8 mouse cellular contexts compared by ENCODE assay signal in the genomic region with DNA sequence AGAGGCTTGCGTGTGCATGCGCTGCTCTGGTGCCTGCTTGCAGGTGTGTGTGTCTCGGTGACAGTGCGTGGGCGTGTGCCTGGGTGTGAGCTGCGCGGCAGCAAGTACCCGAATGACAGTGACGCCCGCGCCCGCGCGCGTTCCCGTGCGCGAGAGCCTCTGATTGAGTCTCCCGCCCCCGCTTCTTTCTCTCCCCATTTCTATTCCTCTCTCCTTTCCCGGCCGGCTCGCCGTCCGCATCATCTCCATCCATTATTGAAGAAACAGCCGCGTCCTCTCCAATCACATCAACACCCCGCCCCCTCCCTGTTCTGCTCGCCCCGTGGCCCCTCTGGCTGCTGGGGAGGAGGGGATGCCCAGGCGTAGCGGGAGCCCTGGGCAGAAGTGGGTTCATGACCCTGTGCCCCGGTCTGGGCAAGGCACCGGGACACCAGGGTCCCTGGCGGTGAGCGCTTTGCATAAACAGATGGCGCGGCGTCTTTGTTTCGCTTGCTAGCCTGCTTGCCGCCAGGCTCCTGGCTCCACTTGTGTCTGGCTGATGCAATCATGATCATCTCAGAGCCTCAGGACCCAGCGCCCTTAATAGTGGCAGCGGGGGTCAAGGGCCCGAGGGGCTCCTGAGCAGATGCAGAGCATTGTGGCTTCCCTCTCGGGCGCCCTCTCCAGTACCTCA. TPM values are rescaled to one million over a fixed set of nuclear protein-coding genes. Genes with fewer than 3 reads are reported as not detected.
DNase-seq lines count a peak whose midpoint lies in the region; ATAC-seq and TF ChIP-seq lines count a peak whose summit lies in the region.

No protein-coding gene starts in this region.

- intact Hi-C loops in heart, postnatal 25 days (cut with DNase I) = no loop called here
- intact Hi-C loops in left cerebral cortex, postnatal 36 days (cut with DNase I) = no loop called here

- H3K27ac ChIP-seq in heart, embryonic 10.5 days = peak overlapping the region; percentile 70
- H3K27ac ChIP-seq in embryonic facial prominence, embryonic 10.5 days (replicated peaks) = peak overlapping the region; percentile 83
- peak overlapping the region; percentile 89 for H3K27ac ChIP-seq in hindbrain, embryonic 10.5 days
- H3K27ac ChIP-seq in midbrain, postnatal 0 days (ENCODE audit: low read depth, low read length) = peak overlapping the region; percentile 96

- no peak for DNase-seq in heart, embryonic 10.5 days (ENCODE audit: low spot score)
- no peak for DNase-seq in heart, postnatal 25 days (ENCODE audit: low spot score)
- peak; percentile 67 for DNase-seq in NIH3T3 (ENCODE audit: low read depth)
- peak; percentile 74 for DNase-seq in embryonic facial prominence, embryonic 10.5 days (ENCODE audit: low spot score)
- peak; percentile 82 for DNase-seq in hindbrain, embryonic 10.5 days (ENCODE audit: low spot score)
- peak; percentile 87 for DNase-seq in left cerebral cortex, postnatal 36 days (ENCODE audit: low spot score in 2 of 2)
- DNase-seq in midbrain, postnatal 0 days (ENCODE audit: low spot score) = peak; percentile 92
- DNase-seq in thymus, postnatal 25 days = peak; percentile 68

- peak; percentile 67 for TF ChIP-seq CTCF in midbrain, postnatal 0 days (IDR thresholded peaks at IDR 0.05)

- peak; percentile 36 for ATAC-seq in midbrain, postnatal 0 days (ENCODE audit: low FRiP score)

- H3K9me3 ChIP-seq in heart, embryonic 10.5 days = no peaks in the 10 kb centered on the region
- no peaks in the 10 kb centered on the region for H3K9me3 ChIP-seq in embryonic facial prominence, embryonic 10.5 days
- H3K9me3 ChIP-seq in hindbrain, embryonic 10.5 days = no peaks in the 10 kb centered on the region
- no peaks in the 10 kb centered on the region for H3K9me3 ChIP-seq in midbrain, postnatal 0 days (ENCODE audit: low read length)

- under 1% methylated on average over 43 of the region's 46 CpGs for WGBS in heart, embryonic 10.5 days
- WGBS in embryonic facial prominence, embryonic 10.5 days = under 1% methylated on average over 46 of the region's 46 CpGs
- under 1% methylated on average over 46 of the region's 46 CpGs for WGBS in hindbrain, embryonic 10.5 days
- under 1% methylated on average over 42 of the region's 46 CpGs for WGBS in midbrain, postnatal 0 days

- peak overlapping the region; percentile 82 for H3K4me2 ChIP-seq in midbrain, postnatal 0 days (ENCODE audit: low read depth, low read length, poor library complexity, severe bottlenecking)

- peak overlapping the region; percentile 63 for H3K4me3 ChIP-seq in heart, embryonic 10.5 days
- H3K4me3 ChIP-seq in embryonic facial prominence, embryonic 10.5 days = peak overlapping the region; percentile 64
- H3K4me3 ChIP-seq in hindbrain, embryonic 10.5 days = peak overlapping the region; percentile 59
- H3K4me3 ChIP-seq in midbrain, postnatal 0 days (ENCODE audit: low read depth, low read length) = peak overlapping the region; percentile 40

- peaks cover 95% of the 10 kb centered on the region for H3K27me3 ChIP-seq in heart, embryonic 10.5 days (ENCODE audit: insufficient read depth, poor library complexity, severe bottlenecking)
- peaks cover 99% of the 10 kb centered on the region for H3K27me3 ChIP-seq in embryonic facial prominence, embryonic 10.5 days (replicated peaks; ENCODE audit: low read depth, poor library complexity, severe bottlenecking)
- H3K27me3 ChIP-seq in hindbrain, embryonic 10.5 days (ENCODE audit: insufficient read depth, poor library complexity, severe bottlenecking) = peaks cover 99% of the 10 kb centered on the region
- H3K27me3 ChIP-seq in midbrain, postnatal 0 days (ENCODE audit: insufficient read depth, low read length) = no peaks in the 10 kb centered on the region

- H3K4me1 ChIP-seq in heart, embryonic 10.5 days = peaks cover 89% of the 10 kb centered on the region
- peaks cover 90% of the 10 kb centered on the region for H3K4me1 ChIP-seq in embryonic facial prominence, embryonic 10.5 days
- peaks cover 93% of the 10 kb centered on the region for H3K4me1 ChIP-seq in hindbrain, embryonic 10.5 days (replicated peaks)
- H3K4me1 ChIP-seq in midbrain, postnatal 0 days (ENCODE audit: insufficient read depth, low read length) = peaks cover 36% of the 10 kb centered on the region

- H3K9ac ChIP-seq in midbrain, postnatal 0 days (replicated peaks; ENCODE audit: low read length, poor library complexity, severe bottlenecking) = peak overlapping the region; percentile 75

- H3K36me3 ChIP-seq in heart, embryonic 10.5 days = peaks cover 3% of the 10 kb centered on the region; the same call in 1 of the 2 replicates
- no peaks in the 10 kb centered on the region; the same call in 1 of the 2 replicates for H3K36me3 ChIP-seq in embryonic facial prominence, embryonic 10.5 days (replicated peaks)
- H3K36me3 ChIP-seq in hindbrain, embryonic 10.5 days = no peaks in the 10 kb centered on the region
- peaks cover 4% of the 10 kb centered on the region; the same call in 1 of the 2 replicates for H3K36me3 ChIP-seq in midbrain, postnatal 0 days (ENCODE audit: insufficient read depth, low read length)

RNA-seq across cellular contexts. Expression of gene Ndufa4l2, which starts 3.0 kb away (rescaled TPM):
- polyA plus RNA-seq in heart, embryonic 10.5 days (2016; fragmentation: Nextera tagmentation; extraction: Ambion mirVana) = 7.8 and 9.0 TPM in 2 replicates
- 10 to 100 TPM; 22.6 to 33.1 TPM for total RNA-seq in heart, postnatal 25 days (2021)
- 2.2 and 4.5 TPM in 2 replicates for polyA plus RNA-seq in embryonic facial prominence, embryonic 10.5 days (2016; fragmentation: Nextera tagmentation; extraction: Ambion mirVana)
- polyA plus RNA-seq in hindbrain, embryonic 10.5 days (2016; fragmentation: Nextera tagmentation; extraction: Ambion mirVana) = 8.1 and 10.5 TPM in 2 replicates
- total RNA-seq in left cerebral cortex, postnatal 36 days (2021) = 1 to 10 TPM; 2.1 to 4.9 TPM
- total RNA-seq in midbrain, postnatal 0 days (2014; rRNA removed) = 16.2 and 16.6 TPM in 2 replicates
- 18.7 and 19.9 TPM in 2 replicates for polyA plus RNA-seq in midbrain, postnatal 0 days (2015; fragmentation: Nextera tagmentation; extraction: Ambion mirVana)

RNA-seq across cellular contexts. Expression of gene Stac3, which starts 10.3 kb away (rescaled TPM):
- polyA plus RNA-seq in heart, embryonic 10.5 days (2016; fragmentation: Nextera tagmentation; extraction: Ambion mirVana) = 0.22 and 0.84 TPM in 2 replicates
- total RNA-seq in heart, postnatal 25 days (2021) = under 1 TPM; 0.22 to 0.70 TPM
- 0.57 and 0.58 TPM in 2 replicates for polyA plus RNA-seq in embryonic facial prominence, embryonic 10.5 days (2016; fragmentation: Nextera tagmentation; extraction: Ambion mirVana)
- 0.72 and 1.5 TPM in 2 replicates for polyA plus RNA-seq in hindbrain, embryonic 10.5 days (2016; fragmentation: Nextera tagmentation; extraction: Ambion mirVana)
- 1 to 10 TPM; 1.7 to 2.9 TPM for total RNA-seq in left cerebral cortex, postnatal 36 days (2021)
- total RNA-seq in midbrain, postnatal 0 days (2014; rRNA removed) = 1.2 and 2.3 TPM in 2 replicates
- polyA plus RNA-seq in midbrain, postnatal 0 days (2015; fragmentation: Nextera tagmentation; extraction: Ambion mirVana) = 0.51 and 1.0 TPM in 2 replicates

RNA-seq across cellular contexts. Expression of gene Shmt2, which starts 10.5 kb away (rescaled TPM):
- 101 and 126 TPM in 2 replicates for polyA plus RNA-seq in heart, embryonic 10.5 days (2016; fragmentation: Nextera tagmentation; extraction: Ambion mirVana)
- 10 to 100 TPM; 44.3 TPM for total RNA-seq in heart, postnatal 25 days (2021)
- 110 and 129 TPM in 2 replicates for polyA plus RNA-seq in embryonic facial prominence, embryonic 10.5 days (2016; fragmentation: Nextera tagmentation; extraction: Ambion mirVana)
- polyA plus RNA-seq in hindbrain, embryonic 10.5 days (2016; fragmentation: Nextera tagmentation; extraction: Ambion mirVana) = 103 and 118 TPM in 2 replicates
- 10 to 100 TPM; 22.8 to 29.9 TPM for total RNA-seq in left cerebral cortex, postnatal 36 days (2021)
- total RNA-seq in midbrain, postnatal 0 days (2014; rRNA removed) = 39.8 and 48.0 TPM in 2 replicates
- 32.8 and 34.2 TPM in 2 replicates for polyA plus RNA-seq in midbrain, postnatal 0 days (2015; fragmentation: Nextera tagmentation; extraction: Ambion mirVana)

RNA-seq across cellular contexts. Expression of gene Nxph4, which starts 22.6 kb away (rescaled TPM):
- 0.16 and 0.33 TPM in 2 replicates for polyA plus RNA-seq in heart, embryonic 10.5 days (2016; fragmentation: Nextera tagmentation; extraction: Ambion mirVana)
- total RNA-seq in heart, postnatal 25 days (2021) = under 1 TPM; 0.31 to 0.34 TPM
- polyA plus RNA-seq in embryonic facial prominence, embryonic 10.5 days (2016; fragmentation: Nextera tagmentation; extraction: Ambion mirVana) = 5.2 and 9.7 TPM in 2 replicates
- 23.1 and 70.9 TPM in 2 replicates for polyA plus RNA-seq in hindbrain, embryonic 10.5 days (2016; fragmentation: Nextera tagmentation; extraction: Ambion mirVana)
- total RNA-seq in left cerebral cortex, postnatal 36 days (2021) = 1 to 10 TPM; 6.0 to 7.6 TPM
- total RNA-seq in midbrain, postnatal 0 days (2014; rRNA removed) = 11.8 and 22.6 TPM in 2 replicates
- polyA plus RNA-seq in midbrain, postnatal 0 days (2015; fragmentation: Nextera tagmentation; extraction: Ambion mirVana) = 68.9 and 72.4 TPM in 2 replicates

Comparison
In these comparisons a context has a peak if more than half of its experiments do, and no peak if none do; other contexts are left out.
1. DNase-seq: peak in NIH3T3 (single experiment), embryonic facial prominence, embryonic 10.5 days (single experiment), hindbrain, embryonic 10.5 days (single experiment), left cerebral cortex, postnatal 36 days (2 of 2), midbrain, postnatal 0 days (single experiment) and thymus, postnatal 25 days (single experiment); none in heart, embryonic 10.5 days (single experiment) and heart, postnatal 25 days (single experiment).
2. Peak in every context shown above with its lines, with median percentiles within 50 percentile points of each other: H3K27ac ChIP-seq and H3K4me3 ChIP-seq.